ENCODE assay signal across 17 mouse cellular contexts in the genomic region with DNA sequence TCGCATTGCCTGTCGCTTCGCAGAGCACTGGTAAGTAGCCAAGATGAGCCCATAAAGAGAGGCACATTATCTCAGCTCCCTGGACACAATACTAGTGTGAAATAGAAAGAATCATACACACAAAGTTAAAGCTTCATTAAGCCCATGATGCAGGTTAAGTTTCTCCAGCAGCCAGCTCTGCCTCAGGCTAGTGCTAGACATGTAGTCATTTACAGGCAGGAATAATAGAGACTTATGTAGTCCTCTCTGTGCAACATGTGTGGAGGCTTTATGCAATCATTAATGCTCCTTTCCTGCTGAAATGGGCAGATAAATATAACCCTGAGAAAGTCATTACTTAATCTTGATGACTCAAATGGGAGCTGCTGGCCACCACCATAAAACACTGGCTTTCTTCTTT.
DNase-seq lines count a peak whose midpoint lies in the region; ATAC-seq and TF ChIP-seq lines count a peak whose summit lies in the region.
"Had no signal": no experiment of that assay in that cellular context is flagged by ENCODE, and none has a peak within 500 bp of the region (broad histone marks: within the 10 kb centered on the region; RNA-seq: fewer than 3 reads in every experiment).

No protein-coding gene starts in this region.

- TF ChIP-seq POLR2A in CH12.LX (IDR thresholded peaks at IDR 0.05; ENCODE audit: low read depth, low read length) = no peak

- CTCF ChIA-PET in Patski (lab: Charles Lee) = interaction anchor here (1.5 kb wide), 1 partner anchor 18 kb away, joined by 5 read pairs; no protein-coding TSS in a partner anchor

- no peaks in the 10 kb centered on the region for H3K36me3 ChIP-seq in hindbrain, embryonic 13.5 days
- H3K36me3 ChIP-seq in hindbrain, embryonic 12.5 days = no peaks in the 10 kb centered on the region
- H3K36me3 ChIP-seq in CH12.LX (replicated peaks in 1 of 2; ENCODE audit: control insufficient read depth in 1 of 2, insufficient read depth in 1 of 2, low read length in 1 of 2) = no peaks in the 10 kb centered on the region
- no peaks in the 10 kb centered on the region for H3K36me3 ChIP-seq in limb, embryonic 15.5 days
- H3K36me3 ChIP-seq: embryonic facial prominence, embryonic 15.5 days; heart, embryonic 15.5 days; hindbrain, embryonic 15.5 days; midbrain, embryonic 15.5 days; neural tube, embryonic 12.5 days had no signal

- no peak for TF ChIP-seq RAD21 in CH12.LX (IDR thresholded peaks at IDR 0.05; ENCODE audit: low read depth, low read length)

- dilution Hi-C loops in CH12.LX (cut with MboI; ENCODE audit: extremely low pct_ligation_motif_present, extremely low pct_unique_long_range_greater_than_20kb, low sequenced_read_pairs) = no loop called here

- H3K27ac ChIP-seq in hindbrain, embryonic 13.5 days = no peak overlapping the region
- no peak overlapping the region for H3K27ac ChIP-seq in hindbrain, embryonic 12.5 days
- H3K27ac ChIP-seq in CH12.LX (ENCODE audit: insufficient read depth, low read depth) = no peak overlapping the region
- H3K27ac ChIP-seq in limb, embryonic 15.5 days = no peak overlapping the region
- H3K27ac ChIP-seq: embryonic facial prominence, embryonic 15.5 days; heart, embryonic 15.5 days; hindbrain, embryonic 15.5 days; midbrain, embryonic 15.5 days; neural tube, embryonic 12.5 days had no signal

- no peaks in the 10 kb centered on the region for H3K79me2 ChIP-seq in CH12.LX (replicated peaks; ENCODE audit: control insufficient read depth, extremely low read depth, insufficient read depth, poor library complexity, severe bottlenecking)

- 86% methylated on average over 3 of the region's 3 CpGs for WGBS in hindbrain, embryonic 13.5 days
- 90% methylated on average over 3 of the region's 3 CpGs for WGBS in hindbrain, embryonic 12.5 days
- 39% methylated on average over 3 of the region's 3 CpGs for WGBS in limb, embryonic 15.5 days

- no peak overlapping the region for H3K4me3 ChIP-seq in hindbrain, embryonic 13.5 days
- H3K4me3 ChIP-seq in hindbrain, embryonic 12.5 days = no peak overlapping the region
- no peak overlapping the region for H3K4me3 ChIP-seq in CH12.LX (replicated peaks in 1 of 3; ENCODE audit: low read depth in 2 of 3, low read length in 2 of 3, poor library complexity in 1 of 3)
- no peak overlapping the region for H3K4me3 ChIP-seq in limb, embryonic 15.5 days
- H3K4me3 ChIP-seq: embryonic facial prominence, embryonic 15.5 days; heart, embryonic 15.5 days; hindbrain, embryonic 15.5 days; midbrain, embryonic 15.5 days; neural tube, embryonic 12.5 days had no signal

- TF ChIP-seq EP300 in CH12.LX (IDR thresholded peaks at IDR 0.05; ENCODE audit: low read length) = no peak

- peaks cover 15% of the 10 kb centered on the region for H3K4me1 ChIP-seq in hindbrain, embryonic 13.5 days (replicated peaks)
- H3K4me1 ChIP-seq in hindbrain, embryonic 12.5 days = peaks cover 4% of the 10 kb centered on the region; the same call in 1 of the 2 replicates
- peaks cover 28 to 36% of the 10 kb centered on the region in 2 experiments for H3K4me1 ChIP-seq in CH12.LX (ENCODE audit: control insufficient read depth in 1 of 2, insufficient read depth in 2 of 2)
- peaks cover 12% of the 10 kb centered on the region for H3K4me1 ChIP-seq in limb, embryonic 15.5 days
- H3K4me1 ChIP-seq: heart, embryonic 15.5 days; neural tube, embryonic 12.5 days had no signal

- in situ Hi-C loops in CH12.LX (cut with MboI; ENCODE audit: low pct_ligation_motif_present, low pct_unique_long_range_greater_than_20kb, low sequenced_read_pairs) (no loop called here), Patski (cut with MboI; ENCODE audit: low pct_unique_long_range_greater_than_20kb) (no loop called here)

- ATAC-seq in hindbrain, embryonic 13.5 days (ENCODE audit: low FRiP score) = 0 out of 2 replicates have a peak, but pooled peaks have one; percentile 40
- no peak for ATAC-seq in hindbrain, embryonic 12.5 days (ENCODE audit: low FRiP score)
- ATAC-seq in Patski = peak; percentile 98
- peak; percentile 71; the same call in 1 of the 2 replicates for ATAC-seq in limb, embryonic 15.5 days (ENCODE audit: insufficient number of reproducible peaks, low FRiP score, low TSS enrichment, low read depth)
- ATAC-seq: midbrain, embryonic 15.5 days had no signal

- no peaks in the 10 kb centered on the region for H3K9me3 ChIP-seq in hindbrain, embryonic 13.5 days
- no peaks in the 10 kb centered on the region for H3K9me3 ChIP-seq in hindbrain, embryonic 12.5 days (replicated peaks)
- H3K9me3 ChIP-seq in CH12.LX (replicated peaks; ENCODE audit: low read length) = no peaks in the 10 kb centered on the region
- H3K9me3 ChIP-seq in limb, embryonic 15.5 days = no peaks in the 10 kb centered on the region
- H3K9me3 ChIP-seq: embryonic facial prominence, embryonic 15.5 days; heart, embryonic 15.5 days; hindbrain, embryonic 15.5 days; midbrain, embryonic 15.5 days; neural tube, embryonic 12.5 days had no signal

- POLR2A ChIA-PET in Patski (lab: Charles Lee) = interaction anchor here (0.6 kb wide), 2 partner anchors 160 to 293 kb away, joined by 3 to 6 read pairs; no protein-coding TSS in a partner anchor

- DNase-seq in CH12.LX (ENCODE audit: extremely low read depth) = no peak
- DNase-seq in Patski (ENCODE audit: low read depth, low spot score) = peak; percentile 77
- DNase-seq in c-Kit-positive CD71-positive TER-119-positive erythroid progenitor cells, embryonic 14.5 days (ENCODE audit: low spot score) = no peak
- no peak for DNase-seq in frontal cortex, postnatal 14 days (ENCODE audit: low spot score in 2 of 2)
- DNase-seq: cerebellum, adult 2 months; heart, adult 18-20 months; kidney, adult 8-10 months; kidney, postnatal 4 days; lung, embryonic 14.5 days had no signal

- TF ChIP-seq CTCF in CH12.LX (conservative IDR thresholded peaks at IDR 0.05 in 1 of 2, IDR thresholded peaks at IDR 0.05 in 1 of 2; ENCODE audit: low read depth in 2 of 2, low read length in 2 of 2) (no peak), Patski (IDR thresholded peaks at IDR 0.05) (no peak)

- no peak overlapping the region for H3K9ac ChIP-seq in hindbrain, embryonic 13.5 days
- H3K9ac ChIP-seq in hindbrain, embryonic 12.5 days = no peak overlapping the region
- no peak overlapping the region for H3K9ac ChIP-seq in CH12.LX (ENCODE audit: insufficient read depth, low read depth)
- no peak overlapping the region for H3K9ac ChIP-seq in limb, embryonic 15.5 days
- H3K9ac ChIP-seq: embryonic facial prominence, embryonic 15.5 days; heart, embryonic 15.5 days; hindbrain, embryonic 15.5 days; lung, embryonic 14.5 days; midbrain, embryonic 15.5 days; neural tube, embryonic 12.5 days had no signal

- no peak overlapping the region for H3K4me2 ChIP-seq in hindbrain, embryonic 13.5 days
- H3K4me2 ChIP-seq in hindbrain, embryonic 12.5 days (replicated peaks) = no peak overlapping the region
- no peak overlapping the region for H3K4me2 ChIP-seq in CH12.LX (ENCODE audit: insufficient read depth, low read depth, poor library complexity, severe bottlenecking)
- H3K4me2 ChIP-seq in limb, embryonic 15.5 days = no peak overlapping the region
- H3K4me2 ChIP-seq: embryonic facial prominence, embryonic 15.5 days; heart, embryonic 15.5 days; hindbrain, embryonic 15.5 days; lung, embryonic 14.5 days; midbrain, embryonic 15.5 days; neural tube, embryonic 12.5 days had no signal

- H3K27me3 ChIP-seq in hindbrain, embryonic 13.5 days = no peaks in the 10 kb centered on the region
- H3K27me3 ChIP-seq in hindbrain, embryonic 12.5 days = no peaks in the 10 kb centered on the region
- H3K27me3 ChIP-seq in CH12.LX (replicated peaks) (no peaks in the 10 kb centered on the region), Patski (no peaks in the 10 kb centered on the region)
- H3K27me3 ChIP-seq in limb, embryonic 15.5 days = no peaks in the 10 kb centered on the region
- H3K27me3 ChIP-seq: embryonic facial prominence, embryonic 15.5 days; heart, embryonic 15.5 days; hindbrain, embryonic 15.5 days; midbrain, embryonic 15.5 days; neural tube, embryonic 12.5 days had no signal

TF ChIP-seq in CH12.LX, 34 proteins besides CTCF, POLR2A, EP300 and RAD21:
- TF ChIP-seq IRF4 (IDR thresholded peaks at IDR 0.05; ENCODE audit: low read depth, low read length) (peak; percentile 43; the same call in 1 of the 2 replicates), PAX5 (IDR thresholded peaks at IDR 0.05; ENCODE audit: low read length) (no peak)
